Mouse (Mus musculus): Measurements from ENCODE around the gene Rad51b.

The Rad51b gene

DNA sequence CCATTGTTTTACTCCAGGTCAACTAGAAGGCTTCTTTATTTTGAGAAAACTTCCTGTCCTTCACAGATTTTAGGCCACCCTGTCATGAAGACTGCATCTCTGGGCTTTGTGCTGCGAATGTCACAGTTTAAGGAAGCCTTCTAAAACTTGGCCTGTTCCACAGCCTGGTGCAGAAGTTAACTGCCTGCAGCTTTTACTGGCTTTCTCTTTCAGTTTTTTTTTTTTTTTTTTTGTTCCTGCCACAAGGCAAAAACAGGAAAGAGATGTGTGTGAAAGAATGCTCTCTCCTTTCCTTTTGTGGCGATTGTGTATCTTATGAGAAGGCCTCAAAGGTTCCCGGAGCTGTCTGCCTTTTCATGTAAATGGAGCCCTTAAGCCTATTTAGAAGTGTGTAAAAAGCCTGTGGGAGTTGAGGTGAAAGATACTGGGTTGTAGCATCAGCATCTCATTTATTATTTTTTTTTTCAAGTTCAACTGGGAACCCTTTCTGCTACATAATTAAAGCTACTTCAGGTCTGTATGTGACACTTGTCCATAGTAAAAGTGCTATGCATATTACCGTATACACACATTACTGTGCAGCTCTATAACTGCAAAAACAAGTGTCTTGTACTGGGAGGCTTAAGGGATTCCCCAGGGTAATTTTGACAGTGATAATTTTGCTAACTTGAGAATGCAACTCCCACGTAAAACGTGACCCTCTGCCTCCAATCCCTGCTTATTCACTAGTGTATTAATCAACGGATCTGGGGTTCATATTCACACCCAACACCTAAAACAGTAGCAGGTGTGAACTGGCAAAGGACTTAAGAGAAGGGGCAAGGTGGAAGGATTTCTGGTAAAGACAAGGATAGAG lies 328.8 kb downstream of the Rad51b start:
- H3K36me3 ChIP-seq (ENCODE audit: insufficient read depth, low read length), result no peaks in the 10 kb centered on the region
- H3K4me1 ChIP-seq (replicated peaks; ENCODE audit: low read depth, low read length), result peaks cover 33% of the 10 kb centered on the region
- H3K9me3 ChIP-seq (ENCODE audit: low read length), result no peaks in the 10 kb centered on the region
- H3K4me3 ChIP-seq (replicated peaks; ENCODE audit: low read length), result no peak overlapping the region
- TF ChIP-seq NANOG (IDR thresholded peaks at IDR 0.05; ENCODE audit: borderline replicate concordance, low read length) (peak; percentile 18; the same call in 1 of the 2 replicates), CTCF (conservative IDR thresholded peaks at IDR 0.05; ENCODE audit: low read length) (no peak)
- H3K27me3 ChIP-seq (ENCODE audit: insufficient read depth, low read length), result no peaks in the 10 kb centered on the region

DNA sequence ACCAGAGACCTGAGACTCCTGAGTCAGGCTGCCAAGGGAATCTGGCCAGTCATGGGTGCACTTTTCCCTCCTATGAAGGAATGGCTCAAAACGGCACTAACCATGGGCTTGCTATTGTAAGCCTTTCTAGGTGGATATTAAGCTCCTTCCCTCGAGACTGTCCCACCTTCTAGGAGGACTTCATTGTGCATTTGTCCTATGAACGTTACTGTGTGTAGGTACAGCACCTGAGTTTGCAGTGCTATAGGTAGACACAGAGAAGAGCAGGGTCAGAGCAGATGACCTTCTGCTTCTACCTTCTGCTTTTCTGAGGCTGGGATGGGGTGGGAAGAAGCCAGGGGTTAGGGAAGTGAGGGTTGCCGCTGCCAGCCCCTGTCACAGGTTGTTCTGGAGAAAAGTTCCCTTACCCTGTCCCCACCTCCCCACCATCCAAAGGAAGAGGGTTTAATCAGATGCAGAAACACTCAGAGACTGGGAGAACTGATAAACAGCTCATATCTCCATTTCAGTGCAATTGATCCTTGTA lies 329.5 kb downstream of the Rad51b start:
- H3K4me3 ChIP-seq (replicated peaks; ENCODE audit: low read length), result no peak overlapping the region
- H3K4me1 ChIP-seq (replicated peaks; ENCODE audit: low read depth, low read length), result peaks cover 33% of the 10 kb centered on the region
- H3K36me3 ChIP-seq (ENCODE audit: insufficient read depth, low read length), result no peaks in the 10 kb centered on the region
- H3K9me3 ChIP-seq (ENCODE audit: low read length), result no peaks in the 10 kb centered on the region
- H3K27me3 ChIP-seq (ENCODE audit: insufficient read depth, low read length), result no peaks in the 10 kb centered on the region
- TF ChIP-seq NANOG (IDR thresholded peaks at IDR 0.05; ENCODE audit: borderline replicate concordance, low read length), result no peak
- TF ChIP-seq CTCF (conservative IDR thresholded peaks at IDR 0.05; ENCODE audit: low read length), result no peak
- no peak for TF ChIP-seq POU5F1 (IDR thresholded peaks at IDR 0.05; ENCODE audit: borderline replicate concordance, low read length)

DNA sequence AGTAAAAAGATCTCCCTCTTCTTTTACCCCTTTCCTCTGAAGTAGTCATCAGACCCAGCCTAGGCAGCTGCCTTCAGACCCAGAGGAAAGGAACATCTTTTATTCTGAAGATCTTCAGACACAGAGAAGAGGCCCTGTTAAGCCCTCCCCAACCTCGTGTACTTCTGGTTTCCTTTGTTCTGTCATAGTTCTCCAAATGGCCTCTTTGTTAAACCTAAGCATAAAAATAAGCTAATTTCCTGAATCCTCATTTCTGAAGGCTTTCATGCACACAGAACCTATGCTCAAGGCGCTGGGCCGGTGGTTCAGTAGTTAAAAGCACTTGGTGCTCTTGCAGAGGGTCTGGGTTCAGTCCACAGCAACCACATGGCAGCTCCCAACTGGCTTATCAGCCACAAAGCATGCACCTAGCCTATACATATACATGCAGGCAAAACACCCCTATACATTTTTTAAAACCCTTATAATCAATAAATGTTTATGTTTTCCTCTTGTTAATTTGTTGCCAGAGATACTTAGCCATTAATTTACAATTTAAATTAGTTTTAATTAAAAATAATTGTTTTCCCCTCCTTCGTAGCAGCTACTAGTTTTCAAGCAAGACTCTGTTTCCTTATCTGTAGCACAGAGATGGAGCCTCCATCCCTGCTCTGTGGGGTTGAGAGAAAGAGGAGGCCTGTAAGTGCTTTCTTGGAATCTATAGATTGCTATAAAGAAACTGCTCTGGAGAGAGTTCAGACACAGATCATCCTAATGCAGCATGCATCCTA lies 330.5 kb downstream of the Rad51b start:
- TF ChIP-seq POU5F1 (IDR thresholded peaks at IDR 0.05; ENCODE audit: borderline replicate concordance, low read length), result no peak
- no peak overlapping the region for H3K4me3 ChIP-seq (replicated peaks; ENCODE audit: low read length)
- H3K4me1 ChIP-seq (replicated peaks; ENCODE audit: low read depth, low read length), result peaks cover 33% of the 10 kb centered on the region
- H3K36me3 ChIP-seq (ENCODE audit: insufficient read depth, low read length), result no peaks in the 10 kb centered on the region
- H3K27me3 ChIP-seq (ENCODE audit: insufficient read depth, low read length), result no peaks in the 10 kb centered on the region
- H3K9me3 ChIP-seq (ENCODE audit: low read length), result no peaks in the 10 kb centered on the region

DNA sequence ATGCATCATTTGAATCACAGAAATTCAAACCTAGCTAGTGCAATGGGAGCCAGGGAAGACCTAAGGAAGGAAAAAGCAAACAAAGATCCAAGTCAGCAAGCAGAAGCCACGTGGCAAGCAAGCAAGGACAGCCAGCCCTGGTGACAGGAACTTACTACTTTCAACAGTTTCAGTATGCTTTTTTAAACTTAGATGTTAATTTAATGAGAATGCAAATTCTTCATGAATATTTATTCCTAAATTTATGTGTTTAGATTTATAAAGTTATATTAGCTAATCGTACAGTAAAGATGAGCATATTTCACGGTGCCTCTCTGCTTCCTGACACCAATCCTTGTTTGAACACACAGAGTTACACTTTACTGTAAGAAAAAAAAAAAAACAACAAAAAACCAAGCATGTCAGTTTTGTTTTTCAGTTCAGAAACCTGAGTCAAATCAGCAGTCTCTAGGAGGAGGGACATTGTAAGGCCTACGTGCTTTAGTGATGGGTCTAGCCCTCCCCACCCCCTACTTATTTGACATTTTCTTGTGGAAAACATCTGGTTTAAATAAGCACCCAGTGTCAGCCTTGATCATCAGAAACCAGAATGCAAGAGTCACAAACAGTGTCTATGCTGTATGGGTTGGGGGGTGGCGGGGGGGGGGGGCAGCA lies 331.2 kb downstream of the Rad51b start:
- TF ChIP-seq NANOG (IDR thresholded peaks at IDR 0.05; ENCODE audit: borderline replicate concordance, low read length) (no peak), POU5F1 (IDR thresholded peaks at IDR 0.05; ENCODE audit: borderline replicate concordance, low read length) (no peak), CTCF (conservative IDR thresholded peaks at IDR 0.05; ENCODE audit: low read length) (no peak)
- H3K36me3 ChIP-seq (ENCODE audit: insufficient read depth, low read length), result no peaks in the 10 kb centered on the region
- peaks cover 33% of the 10 kb centered on the region for H3K4me1 ChIP-seq (replicated peaks; ENCODE audit: low read depth, low read length)
- H3K9me3 ChIP-seq (ENCODE audit: low read length), result no peaks in the 10 kb centered on the region
- no peaks in the 10 kb centered on the region for H3K27me3 ChIP-seq (ENCODE audit: insufficient read depth, low read length)
- H3K4me3 ChIP-seq (replicated peaks; ENCODE audit: low read length), result no peak overlapping the region

DNA sequence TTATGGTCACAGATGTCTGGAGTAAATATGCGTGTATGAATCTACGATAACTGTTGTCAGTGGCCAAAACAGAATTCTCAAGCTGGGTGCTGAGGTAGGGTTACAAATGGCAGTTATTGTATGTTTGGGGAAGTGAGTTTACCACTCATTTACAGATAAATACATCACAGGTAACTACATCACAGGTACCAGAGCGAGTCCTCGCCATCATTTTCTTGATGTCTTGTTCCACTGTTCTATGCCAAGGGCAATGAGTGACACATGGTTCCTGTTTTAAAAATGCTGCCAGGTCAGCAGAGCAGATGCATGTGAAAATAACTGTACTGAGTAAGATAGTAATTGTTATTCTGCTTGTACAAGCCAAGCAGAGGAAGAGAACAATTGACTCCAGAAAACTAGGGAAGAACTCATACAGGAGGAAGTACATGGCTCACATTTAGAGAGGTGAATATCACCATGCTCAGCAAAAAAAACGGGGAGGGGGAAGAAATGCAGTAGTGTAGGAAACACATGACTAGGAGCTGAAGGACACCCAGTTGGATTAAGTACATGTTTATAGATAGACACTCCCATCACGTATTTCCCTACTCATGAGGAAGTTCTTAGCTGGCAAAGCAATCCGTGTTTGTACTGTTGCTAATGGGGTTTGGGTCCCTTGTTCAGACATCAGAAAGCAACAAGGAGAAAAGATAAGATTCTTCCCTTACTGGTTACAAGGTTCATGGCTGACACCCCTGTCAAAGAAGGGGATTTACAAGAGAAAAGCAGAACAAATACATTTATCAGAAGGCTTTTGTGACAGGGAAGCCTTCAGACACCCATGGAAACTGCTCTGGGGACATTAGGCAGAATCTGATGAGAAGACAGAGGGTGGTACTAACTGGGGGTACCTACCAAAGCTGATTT lies 333.1 kb downstream of the Rad51b start:
- Histone ChIP-seq H3K27me3 (ENCODE audit: insufficient read depth, low read length) (no peaks in the 10 kb centered on the region), H3K4me3 (replicated peaks; ENCODE audit: low read length) (no peak overlapping the region), H3K36me3 (ENCODE audit: insufficient read depth, low read length) (no peaks in the 10 kb centered on the region), H3K4me1 (replicated peaks; ENCODE audit: low read depth, low read length) (peaks cover 22% of the 10 kb centered on the region), H3K9me3 (ENCODE audit: low read length) (no peaks in the 10 kb centered on the region)
- TF ChIP-seq CTCF (conservative IDR thresholded peaks at IDR 0.05; ENCODE audit: low read length), result no peak
- no peak for TF ChIP-seq NANOG (IDR thresholded peaks at IDR 0.05; ENCODE audit: borderline replicate concordance, low read length)
- no peak for TF ChIP-seq POU5F1 (IDR thresholded peaks at IDR 0.05; ENCODE audit: borderline replicate concordance, low read length)

DNA sequence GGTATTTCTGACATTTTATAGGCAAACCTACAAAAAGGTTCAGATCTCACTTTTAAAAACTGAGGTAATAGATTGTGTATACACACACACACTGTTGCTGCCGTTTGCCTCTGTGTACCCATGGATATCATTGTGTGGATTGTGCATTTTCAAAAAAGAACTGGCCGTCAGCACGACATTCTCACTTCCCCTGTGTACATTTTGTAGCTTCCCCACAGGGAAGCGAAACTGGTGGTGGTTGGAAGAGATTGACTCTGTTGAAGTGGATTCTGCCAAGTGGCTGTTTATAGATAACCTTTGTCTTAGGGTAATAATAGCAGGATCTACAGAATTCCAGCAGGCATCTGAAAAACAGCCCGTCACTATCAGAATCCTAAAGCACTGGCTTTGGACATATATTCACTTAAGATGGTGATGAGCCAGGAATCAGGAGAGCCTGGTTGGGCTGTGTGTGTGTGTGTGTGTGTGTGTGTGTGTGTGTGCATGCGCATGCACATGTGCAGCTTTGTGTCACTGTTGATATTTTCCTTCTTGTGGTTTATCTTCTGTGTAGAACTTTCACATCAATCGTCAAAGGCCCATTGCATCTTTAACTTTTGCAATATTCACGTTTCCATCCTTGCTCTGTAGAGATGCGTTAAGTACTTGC lies 336.5 kb downstream of the Rad51b start:
- no peaks in the 10 kb centered on the region for H3K36me3 ChIP-seq (ENCODE audit: insufficient read depth, low read length)
- no peaks in the 10 kb centered on the region for H3K27me3 ChIP-seq (ENCODE audit: insufficient read depth, low read length)
- no peak overlapping the region for H3K4me3 ChIP-seq (replicated peaks; ENCODE audit: low read length)
- H3K4me1 ChIP-seq (replicated peaks; ENCODE audit: low read depth, low read length), result no peaks in the 10 kb centered on the region
- TF ChIP-seq NANOG (IDR thresholded peaks at IDR 0.05; ENCODE audit: borderline replicate concordance, low read length) (no peak), POU5F1 (IDR thresholded peaks at IDR 0.05; ENCODE audit: borderline replicate concordance, low read length) (no peak), CTCF (conservative IDR thresholded peaks at IDR 0.05; ENCODE audit: low read length) (no peak)
- H3K9me3 ChIP-seq (ENCODE audit: low read length), result no peaks in the 10 kb centered on the region

DNA sequence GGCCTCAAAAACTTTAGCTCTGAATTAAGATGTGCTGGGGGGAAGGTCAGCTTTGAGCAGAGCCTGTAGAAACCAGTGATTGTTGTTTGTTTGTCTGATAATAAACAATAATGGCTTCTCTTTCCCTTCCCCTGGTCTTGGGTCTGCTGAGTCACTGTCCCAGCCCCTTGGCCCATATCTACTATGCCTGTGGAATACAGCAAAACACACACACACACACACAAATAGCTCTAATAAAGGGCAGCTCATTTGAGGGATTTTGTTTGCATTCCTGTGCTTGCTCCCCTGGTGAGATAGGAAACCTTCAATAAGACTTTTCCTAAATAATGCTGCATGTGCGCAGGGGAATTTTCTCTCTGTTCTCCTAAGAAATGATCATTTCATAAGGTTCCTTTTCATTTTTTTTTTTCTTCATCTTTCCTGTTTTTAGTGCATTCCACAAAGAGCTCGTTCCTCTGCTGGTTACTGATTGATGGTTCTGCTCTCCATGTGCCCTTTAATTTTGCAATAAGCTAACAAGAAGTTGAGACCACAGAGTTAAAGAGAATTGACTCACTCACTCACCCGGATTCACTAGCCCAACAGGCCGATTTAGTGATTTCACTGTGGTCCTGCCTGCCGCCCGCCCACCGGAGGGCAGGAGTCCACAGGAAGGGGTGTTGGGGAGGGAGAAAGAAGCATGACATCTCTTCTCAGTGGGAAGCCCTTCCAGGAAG lies 344.6 kb downstream of the Rad51b start:
- no peak for TF ChIP-seq NANOG (IDR thresholded peaks at IDR 0.05; ENCODE audit: borderline replicate concordance, low read length)
- TF ChIP-seq CTCF (conservative IDR thresholded peaks at IDR 0.05; ENCODE audit: low read length), result no peak
- TF ChIP-seq POU5F1 (IDR thresholded peaks at IDR 0.05; ENCODE audit: borderline replicate concordance, low read length), result no peak
- H3K9me3 ChIP-seq (ENCODE audit: low read length), result peaks cover 3% of the 10 kb centered on the region; the same call in 1 of the 2 replicates
- no peak overlapping the region for H3K4me3 ChIP-seq (replicated peaks; ENCODE audit: low read length)
- no peaks in the 10 kb centered on the region for H3K36me3 ChIP-seq (ENCODE audit: insufficient read depth, low read length)
- 0 out of 2 replicates have a peak, but pooled peaks cover 2% of the 10 kb centered on the region for H3K4me1 ChIP-seq (replicated peaks; ENCODE audit: low read depth, low read length)
- H3K27me3 ChIP-seq (ENCODE audit: insufficient read depth, low read length), result no peaks in the 10 kb centered on the region

Measured in E14TG2a.4 (cell line).